Mouse (Mus musculus) forebrain, embryonic 10.5 days (tissue): Measurements from ENCODE around the gene Gabbr1. TPM values are rescaled to one million over a fixed set of nuclear protein-coding genes. Genes with fewer than 3 reads are reported as not detected.

Experiments
- DNase-seq: peaks from one replicate; pipeline ENCODE4 v3.0.0-alpha.2; 2017; ENCODE audit warnings: low spot score; ENCODE audit errors: extremely low spot score
- H3K27ac ChIP-seq: fragments of 300-500 bp; sonication (generic); 2 replicates; pipeline ENCODE4 v1.5.1; 2016; ENCODE audit warnings: mild to moderate bottlenecking
- H3K27me3 ChIP-seq: fragments of 300-500 bp; sonication (generic); 2 replicates; pipeline ENCODE4 v1.6.1; 2016; ENCODE audit warnings: mild to moderate bottlenecking; ENCODE audit not compliant: poor library complexity, severe bottlenecking
- H3K36me3 ChIP-seq: fragments of 300-500 bp; sonication (generic); replicated peaks from 2 replicates; pipeline ENCODE4 v1.6.1; 2016; ENCODE audit warnings: mild to moderate bottlenecking, moderate library complexity
- H3K4me1 ChIP-seq: fragments of 300-500 bp; sonication (generic); 2 replicates; pipeline ENCODE4 v1.6.1; 2016
- H3K4me3 ChIP-seq: fragments of 300-500 bp; sonication (generic); 2 replicates; pipeline ENCODE4 v1.5.1; 2016; ENCODE audit warnings: mild to moderate bottlenecking, moderate library complexity
- H3K9me3 ChIP-seq: fragments of 300-500 bp; sonication (generic); 2 replicates; pipeline ENCODE4 v1.6.1; 2016; ENCODE audit warnings: mild to moderate bottlenecking, moderate library complexity
- WGBS: fragments of 180-500 bp; shearing (Covaris S2); methylation state at CpG from one replicate; pipeline ENCODE4 v1.1.7; 2016; 5-methylcytosine and 5-hydroxymethylcytosine counted together
- polyA plus RNA-seq: library from polyadenylated mRNA; unstranded; fragments of >200 nt; fragmentation: Nextera tagmentation; extraction: Ambion mirVana; gene quantifications from 2 replicates; pipeline ENCODE4 v1.2.1, GENCODE M21; 2016

Gene Gabbr1
- polyA plus RNA-seq, result 8.0 and 8.4 TPM in 2 replicates

- peaks cover 35% of the 10 kb centered on the region for H3K27me3 ChIP-seq
- peak within 1 kb of the TSS; percentile 93 for H3K4me3 ChIP-seq
- H3K4me1 ChIP-seq, result peaks cover 51% of the 10 kb centered on the region
- WGBS, result under 1% methylated on average over 53 of the region's 55 CpGs
- DNase-seq, result peak; percentile 82
- peak within 1 kb of the TSS; percentile 96 for H3K27ac ChIP-seq
- no peaks in the 10 kb centered on the region for H3K36me3 ChIP-seq
- H3K9me3 ChIP-seq, result no peaks in the 10 kb centered on the region
Observed at GRCm38 (mm10) chr17:37045611-37046311, at the start of gene Gabbr1. Gene Gabbr1, plus strand, starts transcription at chr17:37045966.

- Histone ChIP-seq H3K4me1 (0 out of 2 replicates have a peak, but pooled peaks cover 5% of the 10 kb centered on the region), H3K4me3 (no peak overlapping the region), H3K36me3 (no peaks in the 10 kb centered on the region), H3K27me3 (no peaks in the 10 kb centered on the region), H3K9me3 (no peaks in the 10 kb centered on the region), H3K27ac (no peak overlapping the region)
- 32% methylated on average over 7 of the region's 7 CpGs for WGBS
- DNase-seq, result peak; percentile 78
Observed at GRCm38 (mm10) chr17:36997033-36997735, 48.6 kb upstream of the Gabbr1 start.

- no peak for DNase-seq
- Histone ChIP-seq H3K4me1 (peaks cover 16% of the 10 kb centered on the region), H3K36me3 (no peaks in the 10 kb centered on the region), H3K27ac (no peak overlapping the region), H3K9me3 (no peaks in the 10 kb centered on the region), H3K4me3 (no peak overlapping the region), H3K27me3 (no peaks in the 10 kb centered on the region)
- 83% methylated on average over 2 of the region's 2 CpGs for WGBS
Observed at GRCm38 (mm10) chr17:36998477-36998876, 47.3 kb upstream of the Gabbr1 start.

- Histone ChIP-seq H3K36me3 (peaks cover 16% of the 10 kb centered on the region), H3K27me3 (no peaks in the 10 kb centered on the region), H3K4me3 (peak within 1 kb of the TSS; percentile 80), H3K9me3 (no peaks in the 10 kb centered on the region), H3K4me1 (peaks cover 23% of the 10 kb centered on the region), H3K27ac (peak within 1 kb of the TSS; percentile 97)
- no peak for DNase-seq
- 94% methylated on average over 7 of the region's 7 CpGs for WGBS
Observed at GRCm38 (mm10) chr17:37000863-37001262, 44.9 kb upstream of the Gabbr1 start, which contains the start of gene Zfp57. Gene Zfp57, plus strand, starts transcription at chr17:37001163.

- under 1% methylated on average over 49 of the region's 49 CpGs for WGBS
- Histone ChIP-seq H3K36me3 (peaks cover 34% of the 10 kb centered on the region), H3K4me3 (peak overlapping the region; percentile 80), H3K27ac (peak overlapping the region; percentile 97), H3K4me1 (peaks cover 23% of the 10 kb centered on the region), H3K9me3 (no peaks in the 10 kb centered on the region), H3K27me3 (no peaks in the 10 kb centered on the region)
- DNase-seq, result peak; percentile 73
Observed at GRCm38 (mm10) chr17:37002364-37003330, 43.1 kb upstream of the Gabbr1 start.

GRCm38 (mm10) chr17:37003366-37003765 lies 42.4 kb upstream of the Gabbr1 start:
- H3K27me3 ChIP-seq, result no peaks in the 10 kb centered on the region
- H3K9me3 ChIP-seq, result no peaks in the 10 kb centered on the region
- no peak for DNase-seq
- WGBS, result 60% methylated on average over 4 of the region's 4 CpGs
- peak overlapping the region; percentile 80 for H3K4me3 ChIP-seq
- H3K27ac ChIP-seq, result peak overlapping the region; percentile 97
- H3K4me1 ChIP-seq, result peaks cover 23% of the 10 kb centered on the region
- peaks cover 41% of the 10 kb centered on the region for H3K36me3 ChIP-seq

- Histone ChIP-seq H3K27ac (no peak overlapping the region), H3K27me3 (no peaks in the 10 kb centered on the region), H3K4me1 (peaks cover 10% of the 10 kb centered on the region), H3K4me3 (no peak overlapping the region), H3K36me3 (peaks cover 81% of the 10 kb centered on the region), H3K9me3 (no peaks in the 10 kb centered on the region)
- 92% methylated on average over 6 of the region's 6 CpGs for WGBS
- no peak for DNase-seq
Observed at GRCm38 (mm10) chr17:37008161-37008560, 37.6 kb upstream of the Gabbr1 start.

GRCm38 (mm10) chr17:37009460-37010042 lies 36.2 kb upstream of the Gabbr1 start:
- H3K27me3 ChIP-seq, result no peaks in the 10 kb centered on the region
- H3K4me1 ChIP-seq, result no peaks in the 10 kb centered on the region
- DNase-seq, result no peak
- no peak overlapping the region for H3K27ac ChIP-seq
- WGBS, result 93% methylated on average over 17 of the region's 17 CpGs
- H3K9me3 ChIP-seq, result no peaks in the 10 kb centered on the region
- H3K4me3 ChIP-seq, result no peak overlapping the region
- peaks cover 78% of the 10 kb centered on the region for H3K36me3 ChIP-seq

- DNase-seq, result no peak
- Histone ChIP-seq H3K36me3 (peaks cover 57% of the 10 kb centered on the region), H3K4me1 (no peaks in the 10 kb centered on the region), H3K4me3 (no peak overlapping the region), H3K27me3 (no peaks in the 10 kb centered on the region), H3K27ac (no peak overlapping the region), H3K9me3 (no peaks in the 10 kb centered on the region)
- 87% methylated on average over 3 of the region's 3 CpGs for WGBS
Observed at GRCm38 (mm10) chr17:37011719-37012118, 34.0 kb upstream of the Gabbr1 start.

GRCm38 (mm10) chr17:37012141-37012540 lies 33.6 kb upstream of the Gabbr1 start:
- H3K9me3 ChIP-seq, result no peaks in the 10 kb centered on the region
- peaks cover 52% of the 10 kb centered on the region for H3K36me3 ChIP-seq
- 78% methylated on average over 5 of the region's 5 CpGs for WGBS
- no peak for DNase-seq
- H3K27ac ChIP-seq, result no peak overlapping the region
- H3K27me3 ChIP-seq, result no peaks in the 10 kb centered on the region
- no peak overlapping the region for H3K4me3 ChIP-seq
- no peaks in the 10 kb centered on the region for H3K4me1 ChIP-seq

GRCm38 (mm10) chr17:37016333-37016732 lies 29.4 kb upstream of the Gabbr1 start:
- H3K4me3 ChIP-seq, result no peak overlapping the region
- H3K4me1 ChIP-seq, result peaks cover 11% of the 10 kb centered on the region; the same call in 1 of the 2 replicates
- DNase-seq, result no peak
- no peaks in the 10 kb centered on the region for H3K9me3 ChIP-seq
- no peak overlapping the region for H3K27ac ChIP-seq
- no peaks in the 10 kb centered on the region for H3K27me3 ChIP-seq
- H3K36me3 ChIP-seq, result peaks cover 10% of the 10 kb centered on the region

GRCm38 (mm10) chr17:37018328-37018727 lies 27.4 kb upstream of the Gabbr1 start:
- H3K9me3 ChIP-seq, result no peaks in the 10 kb centered on the region

More at GRCm38 (mm10) chr17:37018328-37018727, 27.4 kb upstream of the Gabbr1 start:
- no peak overlapping the region for H3K27ac ChIP-seq
- no peak overlapping the region for H3K4me3 ChIP-seq
- WGBS, result 85% methylated on average over 3 of the region's 3 CpGs
- peaks cover 11% of the 10 kb centered on the region; the same call in 1 of the 2 replicates for H3K4me1 ChIP-seq
- no peaks in the 10 kb centered on the region for H3K36me3 ChIP-seq
- no peak for DNase-seq
- no peaks in the 10 kb centered on the region for H3K27me3 ChIP-seq
